Mouse (Mus musculus) kidney, adult 2 months (tissue): ENCODE results near the gene BC049352. TPM values are rescaled to one million over a fixed set of nuclear protein-coding genes. Genes with fewer than 3 reads are reported as not detected.

Source experiments
- DNase-seq: peaks from one replicate; pipeline ENCODE4 v3.0.0; 2021
- H3K27ac ChIP-seq: fragments of 200-500 bp; 2 replicates; pipeline ENCODE4 v1.5.1; 2012; ENCODE audit warnings: low read depth, low read length, control low read depth, inconsistent platforms; ENCODE audit not compliant: insufficient read depth
- H3K27me3 ChIP-seq: fragments of 200-500 bp; replicated peaks from 2 replicates; pipeline ENCODE4 v1.6.1; 2012; ENCODE audit warnings: mild to moderate bottlenecking, moderate library complexity, low read length, inconsistent platforms; ENCODE audit not compliant: control insufficient read depth, insufficient read depth
- H3K36me3 ChIP-seq: fragments of 200-500 bp; 2 replicates; pipeline ENCODE4 v1.6.1; 2012; ENCODE audit warnings: mild to moderate bottlenecking, moderate library complexity, low read length, inconsistent platforms; ENCODE audit not compliant: control insufficient read depth, insufficient read depth
- H3K4me1 ChIP-seq: fragments of 200-500 bp; 2 replicates; pipeline ENCODE4 v1.6.1; 2011; ENCODE audit warnings: low read length; ENCODE audit not compliant: control insufficient read depth, insufficient read depth
- H3K4me3 ChIP-seq: fragments of 200-500 bp; 2 replicates; pipeline ENCODE4 v1.5.1; 2011; ENCODE audit warnings: mild to moderate bottlenecking, low read depth, low read length, control low read depth; ENCODE audit not compliant: insufficient read depth
- CTCF ChIP-seq: fragments of 200-500 bp; conservative IDR thresholded peaks from 2 replicates; pipeline ENCODE4 v1.5.1; 2011; ENCODE audit warnings: low read depth, mild to moderate bottlenecking, control low read depth, low read length, moderate library complexity, mixed read lengths; ENCODE audit not compliant: insufficient read depth, insufficient read length
- POLR2A ChIP-seq: fragments of 200-500 bp; IDR thresholded peaks from one replicate; pipeline ENCODE4 v1.6.1; 2011; ENCODE audit warnings: low read depth, low read length, control low read depth
- WGBS: fragments of 180-500 bp; shearing (Covaris S2); methylation state at CpG from one replicate; pipeline ENCODE4 v1.1.7; 2018; 5-methylcytosine and 5-hydroxymethylcytosine counted together
- polyA plus RNA-seq: library from polyadenylated mRNA; depleted of rRNA; stranded (reverse); fragments of >200 nt; gene quantifications from 2 replicates; pipeline ENCODE4 v1.2.3, GENCODE M21; 2012

The BC049352 gene
- polyA plus RNA-seq, 1 experiment, result 2.9 TPM

- no peaks in the 10 kb centered on the region for H3K27me3 ChIP-seq
- H3K4me3 ChIP-seq, result peak within 1 kb of the TSS; percentile 7; the same call in 1 of the 2 replicates
- WGBS, result 6% methylated on average over 36 of the region's 36 CpGs
- no peaks in the 10 kb centered on the region for H3K4me1 ChIP-seq
- peak; percentile 68 for DNase-seq
- TF ChIP-seq CTCF, result no peak
- TF ChIP-seq POLR2A, result no peak
- no peak within 1 kb of the TSS for H3K27ac ChIP-seq
- no peaks in the 10 kb centered on the region for H3K36me3 ChIP-seq
Observed at GRCm38 (mm10) chr9:45268597-45269325, 87.0 kb downstream of the BC049352 start, which contains the start of gene Il10ra. TSS of gene Il10ra (minus strand) at chr9:45269149.

GRCm38 (mm10) chr9:45272213-45272612 is 90.4 kb downstream of the BC049352 start:
- no peak for TF ChIP-seq POLR2A
- no peak for TF ChIP-seq CTCF
- Histone ChIP-seq H3K4me3 (no peak overlapping the region), H3K36me3 (no peaks in the 10 kb centered on the region), H3K27ac (no peak overlapping the region), H3K4me1 (no peaks in the 10 kb centered on the region), H3K27me3 (no peaks in the 10 kb centered on the region)
- 49% methylated on average over 5 of the region's 5 CpGs for WGBS
- DNase-seq, result no peak

- Histone ChIP-seq H3K27me3 (no peaks in the 10 kb centered on the region), H3K4me1 (no peaks in the 10 kb centered on the region), H3K4me3 (no peak overlapping the region), H3K27ac (no peak overlapping the region), H3K36me3 (no peaks in the 10 kb centered on the region)
- no peak for DNase-seq
- TF ChIP-seq POLR2A (no peak), CTCF (no peak)
- WGBS, result 75% methylated on average over 4 of the region's 4 CpGs
Observed at GRCm38 (mm10) chr9:45274218-45274617, 92.4 kb downstream of the BC049352 start.

GRCm38 (mm10) chr9:45274635-45275034 is 92.8 kb downstream of the BC049352 start:
- Histone ChIP-seq H3K4me3 (no peak overlapping the region), H3K27ac (no peak overlapping the region), H3K27me3 (no peaks in the 10 kb centered on the region), H3K36me3 (no peaks in the 10 kb centered on the region), H3K4me1 (no peaks in the 10 kb centered on the region)
- WGBS, result 94% methylated on average over 2 of the region's 2 CpGs
- TF ChIP-seq POLR2A, result no peak
- no peak for TF ChIP-seq CTCF
- no peak for DNase-seq

- Histone ChIP-seq H3K4me1 (no peaks in the 10 kb centered on the region), H3K27me3 (no peaks in the 10 kb centered on the region), H3K4me3 (no peak overlapping the region), H3K27ac (no peak overlapping the region), H3K36me3 (no peaks in the 10 kb centered on the region)
- TF ChIP-seq POLR2A (no peak), CTCF (no peak)
- no peak for DNase-seq
- 79% methylated on average over 3 of the region's 3 CpGs for WGBS
Observed at GRCm38 (mm10) chr9:45280059-45280458, 98.3 kb downstream of the BC049352 start.

- no peak for TF ChIP-seq POLR2A
- TF ChIP-seq CTCF, result no peak
- WGBS, result 81% methylated on average over 3 of the region's 3 CpGs
- H3K27me3 ChIP-seq, result no peaks in the 10 kb centered on the region
- no peaks in the 10 kb centered on the region for H3K36me3 ChIP-seq
- H3K4me3 ChIP-seq, result no peak overlapping the region
- DNase-seq, result no peak
- no peak overlapping the region for H3K27ac ChIP-seq
- H3K4me1 ChIP-seq, result no peaks in the 10 kb centered on the region
Observed at GRCm38 (mm10) chr9:45280891-45281290, 99.1 kb downstream of the BC049352 start.

GRCm38 (mm10) chr9:45282466-45282865 is 100.7 kb downstream of the BC049352 start:
- Histone ChIP-seq H3K27ac (no peak overlapping the region), H3K4me3 (no peak overlapping the region), H3K36me3 (no peaks in the 10 kb centered on the region), H3K27me3 (no peaks in the 10 kb centered on the region), H3K4me1 (no peaks in the 10 kb centered on the region)
- TF ChIP-seq CTCF (no peak), POLR2A (no peak)
- DNase-seq, result no peak
- 83% methylated on average over 5 of the region's 5 CpGs for WGBS
